ENCODE assay signal across 9 mouse cellular contexts in genomic region chr5:106925488-106926368, GRCm38 (mm10). TPM values are rescaled to one million over a fixed set of nuclear protein-coding genes. Genes with fewer than 3 reads are reported as not detected.
DNase-seq lines count a peak whose midpoint lies in the region; ATAC-seq lines count a peak whose summit lies in the region.
"Had no signal": no experiment of that assay in that cellular context is flagged by ENCODE, and none has a peak within 500 bp of the region (broad histone marks: within the 10 kb centered on the region; RNA-seq: fewer than 3 reads in every experiment).

Gene Hfm1, minus strand, starts transcription at chr5:106926321.

- peak within 1 kb of the TSS; percentile 58 for H3K4me3 ChIP-seq in embryonic facial prominence, embryonic 15.5 days (replicated peaks)
- peak within 1 kb of the TSS; percentile 65 for H3K4me3 ChIP-seq in heart, embryonic 16.5 days (ENCODE audit: low read length)
- H3K4me3 ChIP-seq in liver, embryonic 15.5 days (replicated peaks) = peak within 1 kb of the TSS; percentile 63
- H3K4me3 ChIP-seq in neural tube, embryonic 14.5 days (ENCODE audit: low read depth, low read length) = peak within 1 kb of the TSS; percentile 44

- H3K27ac ChIP-seq in embryonic facial prominence, embryonic 15.5 days (replicated peaks) = no peak within 1 kb of the TSS
- H3K27ac ChIP-seq in heart, embryonic 16.5 days (ENCODE audit: low read length) = no peak within 1 kb of the TSS
- no peak within 1 kb of the TSS for H3K27ac ChIP-seq in liver, embryonic 15.5 days (replicated peaks)
- H3K27ac ChIP-seq in neural tube, embryonic 14.5 days (ENCODE audit: low read depth, low read length) = peak within 1 kb of the TSS; percentile 82

- WGBS in embryonic facial prominence, embryonic 15.5 days = 1% methylated on average over 51 of the region's 76 CpGs
- 1% methylated on average over 69 of the region's 76 CpGs for WGBS in heart, embryonic 16.5 days
- 1% methylated on average over 61 of the region's 76 CpGs for WGBS in liver, embryonic 15.5 days (ENCODE audit: insufficient replicate concordance)
- under 1% methylated on average over 62 of the region's 76 CpGs for WGBS in neural tube, embryonic 14.5 days

- ATAC-seq in embryonic facial prominence, embryonic 15.5 days (ENCODE audit: insufficient number of reproducible peaks, low FRiP score, low TSS enrichment, low read depth) = peak; percentile 87
- ATAC-seq in heart, embryonic 16.5 days (replicated peaks; ENCODE audit: extremely low read depth, insufficient read depth, low FRiP score) = peak; percentile 67
- peak; percentile 83 for ATAC-seq in liver, embryonic 15.5 days (ENCODE audit: insufficient read depth)
- ATAC-seq in neural tube, embryonic 14.5 days (ENCODE audit: low read depth) = peak; percentile 97

- peak; percentile 8 to 18 for DNase-seq in urinary bladder, adult 18-20 months (ENCODE audit: low spot score in 2 of 2)
- DNase-seq in urinary bladder, postnatal 10 days (ENCODE audit: low spot score) = no peak
- DNase-seq in layer of hippocampus, adult 11-12 months (ENCODE audit: low spot score) = peak; percentile 56
- peak; percentile 87 for DNase-seq in testis, postnatal 14 days (ENCODE audit: low spot score)

- no peaks in the 10 kb centered on the region for H3K27me3 ChIP-seq in embryonic facial prominence, embryonic 15.5 days
- H3K27me3 ChIP-seq in heart, embryonic 16.5 days (ENCODE audit: control insufficient read depth, insufficient read depth, low read length) = no peaks in the 10 kb centered on the region
- H3K27me3 ChIP-seq in liver, embryonic 15.5 days = peaks cover 10% of the 10 kb centered on the region; the same call in 1 of the 2 replicates
- H3K27me3 ChIP-seq in neural tube, embryonic 14.5 days (ENCODE audit: control insufficient read depth, insufficient read depth, low read length) = no peaks in the 10 kb centered on the region

- H3K9ac ChIP-seq in embryonic facial prominence, embryonic 15.5 days = peak within 1 kb of the TSS; percentile 31
- H3K9ac ChIP-seq in heart, embryonic 16.5 days (ENCODE audit: low read length) = peak within 1 kb of the TSS; percentile 74
- H3K9ac ChIP-seq in liver, embryonic 15.5 days = peak within 1 kb of the TSS; percentile 47; the same call in 1 of the 2 replicates
- peak within 1 kb of the TSS; percentile 76 for H3K9ac ChIP-seq in neural tube, embryonic 14.5 days (replicated peaks; ENCODE audit: low read depth, low read length)

- H3K4me2 ChIP-seq in embryonic facial prominence, embryonic 15.5 days (replicated peaks) = peak within 1 kb of the TSS; percentile 79
- H3K4me2 ChIP-seq in heart, embryonic 16.5 days (ENCODE audit: low read depth, low read length) = peak within 1 kb of the TSS; percentile 96
- H3K4me2 ChIP-seq in liver, embryonic 15.5 days = peak within 1 kb of the TSS; percentile 89
- peak within 1 kb of the TSS; percentile 48 for H3K4me2 ChIP-seq in neural tube, embryonic 14.5 days (ENCODE audit: low read depth, low read length)

- H3K4me1 ChIP-seq in embryonic facial prominence, embryonic 15.5 days = peaks cover 8% of the 10 kb centered on the region
- H3K4me1 ChIP-seq in heart, embryonic 16.5 days (ENCODE audit: control insufficient read depth, insufficient read depth, low read length) = peaks cover 2% of the 10 kb centered on the region
- H3K4me1 ChIP-seq in liver, embryonic 15.5 days (replicated peaks) = peaks cover 12% of the 10 kb centered on the region
- H3K4me1 ChIP-seq in neural tube, embryonic 14.5 days (ENCODE audit: control insufficient read depth, insufficient read depth, low read length) = no peaks in the 10 kb centered on the region

- no peaks in the 10 kb centered on the region for H3K36me3 ChIP-seq in embryonic facial prominence, embryonic 15.5 days
- H3K36me3 ChIP-seq in heart, embryonic 16.5 days (ENCODE audit: control insufficient read depth, insufficient read depth) = no peaks in the 10 kb centered on the region
- H3K36me3 ChIP-seq in liver, embryonic 15.5 days (replicated peaks) = no peaks in the 10 kb centered on the region
- no peaks in the 10 kb centered on the region for H3K36me3 ChIP-seq in neural tube, embryonic 14.5 days (ENCODE audit: control insufficient read depth, insufficient read depth, low read length)
- H3K36me3 ChIP-seq: G1E had no signal

- H3K9me3 ChIP-seq in embryonic facial prominence, embryonic 15.5 days (replicated peaks) = no peaks in the 10 kb centered on the region
- no peaks in the 10 kb centered on the region for H3K9me3 ChIP-seq in heart, embryonic 16.5 days (replicated peaks; ENCODE audit: control insufficient read depth, low read length)
- no peaks in the 10 kb centered on the region for H3K9me3 ChIP-seq in liver, embryonic 15.5 days (replicated peaks)
- no peaks in the 10 kb centered on the region for H3K9me3 ChIP-seq in neural tube, embryonic 14.5 days (ENCODE audit: control insufficient read depth, low read length)
- H3K9me3 ChIP-seq: G1E had no signal

RNA-seq across cellular contexts. Expression of gene Hfm1, which starts in this region (rescaled TPM):
- polyA plus RNA-seq in embryonic facial prominence, embryonic 15.5 days (2015; fragmentation: Nextera tagmentation; extraction: Ambion mirVana) = 0.32 and 0.83 TPM in 2 replicates
- polyA plus RNA-seq in heart, embryonic 16.5 days (2015; fragmentation: Nextera tagmentation; extraction: Ambion mirVana) = 0.30 and 0.32 TPM in 2 replicates
- polyA plus RNA-seq in liver, embryonic 15.5 days (2015; fragmentation: Nextera tagmentation; extraction: Ambion mirVana) = not detected in 2 replicates
- polyA plus RNA-seq in neural tube, embryonic 14.5 days (2014; fragmentation: Nextera tagmentation; extraction: Ambion mirVana) = 8.4 and 9.0 TPM in 2 replicates
- polyA plus RNA-seq: G1E had no signal

Comparison
In these comparisons a context has a peak if more than half of its experiments do, and no peak if none do; other contexts are left out.
1. Peak in ATAC-seq, H3K4me3 ChIP-seq, H3K9ac ChIP-seq and H3K4me2 ChIP-seq in embryonic facial prominence, embryonic 15.5 days; RNA of the gene not detected or under 1 TPM.
2. Peak in ATAC-seq, H3K4me3 ChIP-seq, H3K9ac ChIP-seq and H3K4me2 ChIP-seq in heart, embryonic 16.5 days; RNA of the gene not detected or under 1 TPM.
3. Peak in ATAC-seq, H3K4me3 ChIP-seq, H3K9ac ChIP-seq and H3K4me2 ChIP-seq in liver, embryonic 15.5 days; RNA of the gene not detected or under 1 TPM.